Mouse (Mus musculus) forebrain, embryonic 11.5 days (tissue): Measurements from ENCODE around the gene Tmem208. TPM values are rescaled to one million over a fixed set of nuclear protein-coding genes. Genes with fewer than 3 reads are reported as not detected.
"Not testable (repeated sequence)": the region's sequence is repeated elsewhere in the genome, so short reads cannot be mapped to it uniquely, and the experiment has no call there.

ENCODE experiments used
- ATAC-seq: fragments of 200-750 bp; cut with Nextera tagmentation; replicated peaks from 2 replicates; pipeline ENCODE4 v1.8.0; 2017; ENCODE audit warnings: moderate TSS enrichment; ENCODE audit not compliant: low FRiP score
- DNase-seq: peaks from one replicate; pipeline ENCODE4 v3.0.0-alpha.2; 2017; ENCODE audit warnings: low spot score
- H3K27ac ChIP-seq: fragments of 300-500 bp; sonication (generic); 2 replicates; pipeline ENCODE4 v1.5.1; 2014; ENCODE audit warnings: low read depth, low read length
- H3K27me3 ChIP-seq: fragments of 300-500 bp; sonication (generic); 2 replicates; pipeline ENCODE4 v1.6.1; 2014; ENCODE audit warnings: mild to moderate bottlenecking, low read length, mixed read lengths; ENCODE audit not compliant: control insufficient read depth, insufficient read depth
- H3K36me3 ChIP-seq: fragments of 300-500 bp; sonication (generic); 2 replicates; pipeline ENCODE4 v1.6.1; 2014; ENCODE audit warnings: mild to moderate bottlenecking, low read length, moderate library complexity, mixed read lengths; ENCODE audit not compliant: control insufficient read depth, insufficient read depth
- H3K4me1 ChIP-seq: fragments of 300-500 bp; sonication (generic); replicated peaks from 2 replicates; pipeline ENCODE4 v1.6.1; 2014; ENCODE audit warnings: low read length, mixed read lengths; ENCODE audit not compliant: control insufficient read depth, insufficient read depth
- H3K4me2 ChIP-seq: fragments of 300-500 bp; sonication (generic); 2 replicates; pipeline ENCODE4 v1.6.1; 2014; ENCODE audit warnings: low read depth, mild to moderate bottlenecking, low read length, moderate library complexity, mixed read lengths; ENCODE audit not compliant: severe bottlenecking
- H3K4me3 ChIP-seq: fragments of 300-500 bp; sonication (generic); 2 replicates; pipeline ENCODE4 v1.5.1; 2014; ENCODE audit warnings: low read depth, low read length
- H3K9ac ChIP-seq: fragments of 300-500 bp; sonication (generic); 2 replicates; pipeline ENCODE4 v1.6.1; 2014; ENCODE audit warnings: low read length
- H3K9me3 ChIP-seq: fragments of 300-500 bp; sonication (generic); 2 replicates; pipeline ENCODE4 v1.6.1; 2016; ENCODE audit warnings: low read length, mixed read lengths; ENCODE audit not compliant: control insufficient read depth
- WGBS: fragments of 180-500 bp; shearing (Covaris S2); extraction: QIAGEN DNeasy Blood & Tissue Kit; methylation state at CpG from one replicate; pipeline ENCODE4 v1.1.7; 2014; 5-methylcytosine and 5-hydroxymethylcytosine counted together
- polyA plus RNA-seq: library from polyadenylated mRNA; unstranded; fragments of >200 nt; fragmentation: Nextera tagmentation; extraction: Ambion mirVana; gene quantifications from 2 replicates; pipeline ENCODE4 v1.2.1, GENCODE M21; 2014

Tmem208 gene
- polyA plus RNA-seq, 1 experiment from 2014 or later = 85.0 TPM

GRCm38 (mm10) chr8:105288231-105288630 is 37.9 kb upstream of the Tmem208 start:
- H3K4me3 ChIP-seq = peak overlapping the region; percentile 39; the same call in 1 of the 2 replicates
- 87% methylated on average over 5 of the region's 5 CpGs for WGBS
- peak overlapping the region; percentile 74 for H3K4me2 ChIP-seq
- no peaks in the 10 kb centered on the region; the same call in 1 of the 2 replicates for H3K36me3 ChIP-seq
- H3K9ac ChIP-seq = peak overlapping the region; percentile 14; the same call in 1 of the 2 replicates
- peaks cover 9% of the 10 kb centered on the region for H3K27me3 ChIP-seq
- ATAC-seq (no peak), DNase-seq (peak; percentile 47)
- H3K9me3 ChIP-seq = no peaks in the 10 kb centered on the region
- H3K4me1 ChIP-seq = peaks cover 13% of the 10 kb centered on the region
- no peak overlapping the region for H3K27ac ChIP-seq

GRCm38 (mm10) chr8:105288958-105289732 is 37.0 kb upstream of the Tmem208 start:
- H3K4me1 ChIP-seq = peaks cover 13% of the 10 kb centered on the region
- WGBS = under 1% methylated on average over 53 of the region's 53 CpGs
- ATAC-seq = peak; percentile 93
- H3K27ac ChIP-seq = peak overlapping the region; percentile 73
- no peaks in the 10 kb centered on the region for H3K9me3 ChIP-seq
- H3K9ac ChIP-seq = peak overlapping the region; percentile 65
- peaks cover 9% of the 10 kb centered on the region for H3K27me3 ChIP-seq
- H3K36me3 ChIP-seq = no peaks in the 10 kb centered on the region; the same call in 1 of the 2 replicates
- H3K4me3 ChIP-seq = peak overlapping the region; percentile 39
- peak overlapping the region; percentile 74 for H3K4me2 ChIP-seq
- DNase-seq = peak; percentile 97

GRCm38 (mm10) chr8:105289805-105290460 is 36.2 kb upstream of the Tmem208 start, which contains the start of gene 4931428F04Rik:
4931428F04Rik (minus strand) TSS chr8:105289864.
- H3K4me2 ChIP-seq = peak within 1 kb of the TSS; percentile 74
- peak within 1 kb of the TSS; percentile 39 for H3K4me3 ChIP-seq
- 1% methylated on average over 42 of the region's 43 CpGs for WGBS
- H3K36me3 ChIP-seq = no peaks in the 10 kb centered on the region
- peak; percentile 81 for DNase-seq
- peak within 1 kb of the TSS; percentile 73 for H3K27ac ChIP-seq
- peaks cover 13% of the 10 kb centered on the region for H3K4me1 ChIP-seq
- peak within 1 kb of the TSS; percentile 65 for H3K9ac ChIP-seq
- peak; percentile 50 for ATAC-seq
- H3K9me3 ChIP-seq = no peaks in the 10 kb centered on the region
- peaks cover 9% of the 10 kb centered on the region for H3K27me3 ChIP-seq

DNA sequence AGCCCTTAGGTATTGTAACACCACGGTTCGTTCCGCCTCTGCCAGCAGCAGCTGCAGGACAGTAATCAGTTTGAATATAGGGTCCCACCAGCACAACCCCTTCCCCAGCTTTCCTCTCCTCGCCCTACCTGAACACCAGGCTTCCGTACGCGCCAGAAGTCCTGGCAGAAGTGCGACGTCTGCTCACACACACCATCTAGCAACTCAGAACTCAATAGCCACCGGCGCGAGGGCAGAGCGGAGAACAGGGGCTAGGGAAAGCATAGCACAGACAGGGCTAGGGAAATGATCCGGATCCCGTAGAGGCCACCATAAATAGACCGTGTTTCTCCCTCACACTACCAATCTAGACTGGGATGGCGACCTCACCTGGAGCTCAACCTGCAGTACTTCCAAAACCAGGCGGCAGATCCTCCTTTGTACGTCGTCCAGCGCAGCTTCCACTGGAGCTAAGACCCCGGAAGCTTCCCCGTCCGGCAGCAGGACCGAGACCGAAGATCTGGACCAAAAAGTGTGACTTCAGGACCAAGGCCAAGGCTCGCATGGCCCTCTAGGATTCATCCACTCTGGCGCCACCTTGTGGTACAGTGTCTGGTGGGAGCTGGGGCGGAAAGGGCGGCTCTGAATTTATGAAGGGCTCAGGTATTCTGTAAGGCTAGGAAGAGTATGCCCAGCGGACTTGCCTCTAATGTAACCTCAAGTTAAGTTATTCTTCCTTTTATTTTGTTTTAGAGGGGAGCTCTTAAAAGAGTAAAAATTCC is 35.4 kb upstream of the Tmem208 start:
- H3K36me3 ChIP-seq = no peaks in the 10 kb centered on the region
- peak; percentile 92 for DNase-seq
- ATAC-seq = no peak
- no peak overlapping the region for H3K9ac ChIP-seq
- 6% methylated on average over 31 of the region's 31 CpGs for WGBS
- H3K4me3 ChIP-seq = peak overlapping the region; percentile 39
- H3K4me1 ChIP-seq = peaks cover 13% of the 10 kb centered on the region
- peak overlapping the region; percentile 74; the same call in 1 of the 2 replicates for H3K4me2 ChIP-seq
- H3K27me3 ChIP-seq = peaks cover 9% of the 10 kb centered on the region
- H3K27ac ChIP-seq = no peak overlapping the region
- H3K9me3 ChIP-seq = no peaks in the 10 kb centered on the region

- not testable (repeated sequence) for ATAC-seq, H3K4me2 ChIP-seq, H3K4me3 ChIP-seq
Measured at GRCm38 (mm10) chr8:105291364-105291763, 34.8 kb upstream of the Tmem208 start.

DNA sequence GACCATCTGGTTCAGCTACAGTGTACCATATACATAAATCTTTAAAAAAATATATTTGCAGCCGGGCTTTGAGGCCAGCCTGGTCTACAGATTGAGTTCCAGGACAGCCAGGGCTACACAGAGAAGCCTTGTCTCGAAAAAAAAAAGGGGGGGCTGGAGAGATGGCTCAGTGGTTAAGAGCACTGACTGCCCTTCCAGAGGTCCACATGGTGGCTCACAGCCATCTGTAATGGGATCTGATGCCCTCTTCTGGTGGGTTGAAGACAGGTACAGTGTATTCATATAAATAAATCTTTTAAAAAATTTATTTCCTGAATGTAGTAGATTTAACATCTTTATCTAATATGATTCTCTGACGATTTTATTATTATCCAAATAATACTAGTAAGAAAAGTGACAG is 34.4 kb upstream of the Tmem208 start:
- WGBS = 68% methylated on average over 3 of the region's 3 CpGs
- not testable (repeated sequence) for H3K9ac ChIP-seq, ATAC-seq, H3K9me3 ChIP-seq, H3K4me2 ChIP-seq, H3K4me3 ChIP-seq, H3K27ac ChIP-seq, H3K27me3 ChIP-seq, H3K36me3 ChIP-seq
- H3K4me1 ChIP-seq = peaks cover 13% of the 10 kb centered on the region
- DNase-seq = peak; percentile 43

More at GRCm38 (mm10) chr8:105291364-105291763, 34.8 kb upstream of the Tmem208 start:
- not testable (repeated sequence) for H3K27me3 ChIP-seq, H3K9me3 ChIP-seq, H3K36me3 ChIP-seq, H3K9ac ChIP-seq, H3K27ac ChIP-seq
- DNase-seq = peak; percentile 43
- H3K4me1 ChIP-seq = peaks cover 13% of the 10 kb centered on the region
- WGBS = 85% methylated on average over 8 of the region's 8 CpGs

DNA sequence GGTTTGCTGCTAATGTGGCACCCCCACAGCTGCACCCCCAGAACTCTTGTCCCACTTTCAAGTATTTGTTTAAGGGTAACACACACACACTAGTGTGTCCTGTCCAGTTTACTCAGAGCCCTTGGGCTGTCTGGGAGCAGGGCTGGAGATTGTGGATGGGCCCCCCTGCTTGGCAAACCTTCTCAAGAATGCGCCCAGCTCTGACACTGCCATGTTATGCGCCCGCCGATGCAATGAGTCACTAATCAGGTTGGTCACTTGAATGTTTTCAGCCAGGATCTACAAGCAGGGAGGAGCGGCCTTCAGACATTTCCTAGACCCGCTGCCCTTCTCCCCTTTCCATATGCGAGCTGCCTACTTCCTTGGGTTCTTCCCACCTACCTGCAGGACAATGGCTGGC is 33.7 kb upstream of the Tmem208 start:
- 85% methylated on average over 7 of the region's 7 CpGs for WGBS
- H3K27me3 ChIP-seq = peaks cover 9% of the 10 kb centered on the region
- DNase-seq = peak; percentile 50
- H3K36me3 ChIP-seq = no peaks in the 10 kb centered on the region
- H3K4me1 ChIP-seq = peaks cover 13% of the 10 kb centered on the region
- H3K4me2 ChIP-seq = no peak overlapping the region
- no peak overlapping the region for H3K27ac ChIP-seq
- ATAC-seq = no peak
- no peak overlapping the region for H3K4me3 ChIP-seq
- no peaks in the 10 kb centered on the region for H3K9me3 ChIP-seq
- H3K9ac ChIP-seq = no peak overlapping the region

DNA sequence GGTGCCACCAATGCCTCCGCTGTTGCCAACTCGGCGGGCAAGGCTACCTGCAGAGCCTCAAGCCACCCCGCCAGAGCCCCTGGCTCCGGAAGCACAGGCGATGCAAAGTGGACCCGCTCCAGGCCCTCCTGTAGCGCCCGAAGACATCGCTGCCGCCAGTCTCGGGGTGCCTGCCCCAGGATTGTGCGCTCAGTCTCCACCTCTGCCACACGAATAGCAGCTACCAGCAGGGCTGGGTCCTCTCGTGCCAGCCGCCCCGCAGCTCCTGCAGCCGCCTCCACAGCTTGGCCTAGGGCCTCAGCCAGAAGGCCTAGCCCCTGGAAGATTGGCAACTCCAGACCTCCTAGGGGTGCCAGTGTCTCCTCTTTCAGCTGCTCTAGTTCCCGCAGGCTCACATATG is 32.7 kb upstream of the Tmem208 start:
- H3K9ac ChIP-seq = no peak overlapping the region
- 69% methylated on average over 19 of the region's 19 CpGs for WGBS
- ATAC-seq = no peak
- H3K4me2 ChIP-seq = no peak overlapping the region
- DNase-seq = peak; percentile 61
- H3K27me3 ChIP-seq = peaks cover 9% of the 10 kb centered on the region
- no peak overlapping the region for H3K27ac ChIP-seq
- H3K4me3 ChIP-seq = no peak overlapping the region
- H3K4me1 ChIP-seq = peaks cover 13% of the 10 kb centered on the region
- no peaks in the 10 kb centered on the region for H3K9me3 ChIP-seq
- H3K36me3 ChIP-seq = no peaks in the 10 kb centered on the region
